Comparison of ENCODE assay signal across 8 mouse cellular contexts in the genomic region with DNA sequence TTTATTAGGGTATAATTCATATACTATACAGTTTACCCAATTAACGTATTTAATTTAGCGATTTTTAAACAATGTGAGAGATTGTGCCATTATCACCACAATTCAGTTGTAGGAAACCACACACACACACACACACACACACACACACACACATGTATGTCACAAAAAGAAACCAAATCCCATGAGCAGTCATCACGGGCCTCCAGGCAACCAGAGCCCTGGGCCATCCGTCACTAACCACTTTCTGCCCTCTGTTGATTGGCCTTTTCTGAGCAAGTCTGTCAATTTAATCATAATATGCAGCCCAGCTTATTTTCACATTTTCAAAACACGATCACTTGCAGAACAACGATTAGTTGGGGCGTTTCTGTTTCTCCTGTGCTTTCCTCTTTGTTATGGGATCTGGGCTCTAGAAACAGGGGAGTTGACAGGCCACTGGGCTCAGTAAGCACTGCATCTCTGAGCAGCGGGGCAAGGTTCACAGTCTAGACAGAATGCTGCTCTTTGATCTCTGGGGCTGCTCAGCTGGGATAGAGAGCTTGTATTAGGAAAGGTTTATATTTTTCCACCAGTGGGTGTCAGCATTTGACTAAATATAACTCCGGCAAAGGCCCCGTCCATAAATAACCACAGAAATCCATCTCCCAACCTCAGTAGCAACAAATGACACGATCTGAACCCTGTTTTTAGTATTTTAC. TPM values are rescaled to one million over a fixed set of nuclear protein-coding genes. Genes with fewer than 3 reads are reported as not detected.
DNase-seq lines count a peak whose midpoint lies in the region; ATAC-seq and TF ChIP-seq lines count a peak whose summit lies in the region.

No protein-coding gene starts in this region.

- no peaks in the 10 kb centered on the region for H3K36me3 ChIP-seq in midbrain, embryonic 11.5 days (ENCODE audit: control insufficient read depth, insufficient read depth, low read length)

- H3K27ac ChIP-seq in left cerebral cortex, adult 2 months: no peak overlapping the region
- H3K27ac ChIP-seq in midbrain, embryonic 11.5 days (ENCODE audit: low read depth, low read length): no peak overlapping the region

- no peak overlapping the region for H3K4me3 ChIP-seq in left cerebral cortex, adult 2 months
- no peak overlapping the region for H3K4me3 ChIP-seq in midbrain, embryonic 11.5 days (ENCODE audit: low read depth, low read length)

- ATAC-seq in common myeloid progenitor, adult 5-6 weeks (replicated peaks; ENCODE audit: low read depth, poor library complexity, severe bottlenecking): peak; percentile 66
- peak; percentile 89 for ATAC-seq in midbrain, embryonic 11.5 days (ENCODE audit: low FRiP score)

- DNase-seq in left cerebral cortex, adult 2 months (ENCODE audit: extremely low spot score in 1 of 2, low spot score in 2 of 2): no peak
- DNase-seq in left cerebral cortex, postnatal 4 days: no peak
- peak; percentile 43 for DNase-seq in heart, postnatal 4 days
- DNase-seq in kidney, postnatal 4 days: peak; percentile 55 to 69
- DNase-seq in midbrain, embryonic 11.5 days (ENCODE audit: low spot score, missing footprints): peak; percentile 94
- DNase-seq in frontal cortex, postnatal 25 days (ENCODE audit: low spot score in 2 of 2): no peak
- no peak for DNase-seq in spleen, postnatal 4 days (ENCODE audit: low spot score in 2 of 2)

- H3K4me2 ChIP-seq in midbrain, embryonic 11.5 days: no peak overlapping the region

- WGBS in midbrain, embryonic 11.5 days: 52% methylated on average over 11 of the region's 11 CpGs

- peak; percentile 57 for TF ChIP-seq CTCF in left cerebral cortex, adult 2 months (IDR thresholded peaks at IDR 0.05)

- no peaks in the 10 kb centered on the region for H3K9me3 ChIP-seq in midbrain, embryonic 11.5 days (ENCODE audit: control insufficient read depth, low read length)

- no peaks in the 10 kb centered on the region for H3K4me1 ChIP-seq in midbrain, embryonic 11.5 days (ENCODE audit: control insufficient read depth, insufficient read depth, low read length)

- intact Hi-C loops in left cerebral cortex, adult 2 months (cut with DNase I): loop anchor here (1.0 to 10.0 kb wide), 3 partner anchors 352 to 542 kb away; no protein-coding TSS in a partner anchor
- intact Hi-C loops in left cerebral cortex, postnatal 4 days (cut with DNase I): loop anchor here (5.0 to 10.0 kb wide), 3 partner anchors 272 to 922 kb away; no protein-coding TSS in a partner anchor

- no peak overlapping the region for H3K9ac ChIP-seq in midbrain, embryonic 11.5 days (ENCODE audit: low read length)

- no peaks in the 10 kb centered on the region for H3K27me3 ChIP-seq in midbrain, embryonic 11.5 days (ENCODE audit: control insufficient read depth, insufficient read depth, low read length)

RNA-seq across cellular contexts. Expression of a gene that starts 21.7 kb away (rescaled TPM):
- total RNA-seq in left cerebral cortex, adult 2 months (2021): 10 to 100 TPM; 80.1 to 80.7 TPM
- total RNA-seq in left cerebral cortex, postnatal 4 days (2021): 10 to 100 TPM; 31.7 to 34.8 TPM
- 7.6 and 10.2 TPM in 2 replicates for total RNA-seq in common myeloid progenitor, adult 5-6 weeks (2017)
- total RNA-seq in heart, postnatal 4 days (2021): 10 to 100 TPM; 10.1 to 11.7 TPM
- 9.9 and 10.8 TPM in 2 replicates for polyA plus RNA-seq in midbrain, embryonic 11.5 days (2014; fragmentation: Nextera tagmentation; extraction: Ambion mirVana)

Comparison
In these comparisons a context has a peak if more than half of its experiments do, and no peak if none do; other contexts are left out.
1. DNase-seq: peak in heart, postnatal 4 days (single experiment), kidney, postnatal 4 days (2 of 2) and midbrain, embryonic 11.5 days (single experiment); none in left cerebral cortex, adult 2 months (0 of 2), left cerebral cortex, postnatal 4 days (single experiment), frontal cortex, postnatal 25 days (0 of 2) and spleen, postnatal 4 days (0 of 2).